Comparison of ENCODE assay signal across 8 mouse cellular contexts in the genomic region with DNA sequence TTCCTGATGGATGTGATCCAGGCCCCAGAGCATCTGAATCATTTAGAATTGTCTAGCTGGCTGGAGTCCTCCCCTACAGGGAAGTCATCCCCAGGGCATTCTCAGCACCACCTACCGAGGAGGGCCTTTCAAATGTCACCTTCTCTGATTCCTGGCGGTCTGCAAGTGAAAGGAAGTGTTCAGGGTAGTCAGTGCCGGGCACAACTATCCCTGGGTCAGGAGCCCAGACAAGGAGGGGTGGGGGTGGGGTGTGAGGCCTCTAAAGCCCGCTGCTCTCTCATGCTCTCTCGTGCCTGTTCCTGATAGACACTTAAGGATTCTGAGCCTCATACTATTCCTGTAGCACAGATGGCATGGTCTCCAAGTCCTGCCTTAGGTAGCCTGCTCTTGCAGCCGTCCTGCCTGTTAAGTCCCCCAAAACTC. TPM values are rescaled to one million over a fixed set of nuclear protein-coding genes. Genes with fewer than 3 reads are reported as not detected.
DNase-seq lines count a peak whose midpoint lies in the region; ATAC-seq and TF ChIP-seq lines count a peak whose summit lies in the region.

No protein-coding gene starts in this region.

- 0 out of 2 replicates have a peak overlapping the region, but pooled peaks have one; percentile 56 for H3K9ac ChIP-seq in embryonic facial prominence, embryonic 14.5 days (ENCODE audit: low read depth, low read length)
- no peak overlapping the region for H3K9ac ChIP-seq in hindbrain, embryonic 13.5 days
- H3K9ac ChIP-seq in liver, embryonic 13.5 days, result no peak overlapping the region

- peaks cover 11% of the 10 kb centered on the region; the same call in 1 of the 2 replicates for H3K36me3 ChIP-seq in embryonic facial prominence, embryonic 14.5 days (ENCODE audit: control insufficient read depth, insufficient read depth, low read length)
- H3K36me3 ChIP-seq in hindbrain, embryonic 13.5 days, result no peaks in the 10 kb centered on the region
- peaks cover 9% of the 10 kb centered on the region for H3K36me3 ChIP-seq in liver, embryonic 13.5 days

- peak overlapping the region; percentile 60; the same call in 1 of the 2 replicates for H3K4me2 ChIP-seq in embryonic facial prominence, embryonic 14.5 days (ENCODE audit: low read depth, low read length)
- H3K4me2 ChIP-seq in hindbrain, embryonic 13.5 days, result peak overlapping the region; percentile 64
- peak overlapping the region; percentile 61; the same call in 1 of the 2 replicates for H3K4me2 ChIP-seq in liver, embryonic 13.5 days

- H3K4me1 ChIP-seq in embryonic facial prominence, embryonic 14.5 days (ENCODE audit: control insufficient read depth, insufficient read depth, low read length), result peaks cover 19% of the 10 kb centered on the region
- H3K4me1 ChIP-seq in hindbrain, embryonic 13.5 days (replicated peaks), result peaks cover 22% of the 10 kb centered on the region
- H3K4me1 ChIP-seq in liver, embryonic 13.5 days (replicated peaks), result peaks cover 18% of the 10 kb centered on the region

- H3K4me3 ChIP-seq in layer of hippocampus, adult 2 months, result no peak overlapping the region
- no peak overlapping the region for H3K4me3 ChIP-seq in embryonic facial prominence, embryonic 14.5 days (ENCODE audit: low read depth, low read length)
- no peak overlapping the region for H3K4me3 ChIP-seq in hindbrain, embryonic 13.5 days
- H3K4me3 ChIP-seq in liver, embryonic 13.5 days (replicated peaks), result no peak overlapping the region

- 32% methylated on average over 6 of the region's 6 CpGs for WGBS in embryonic facial prominence, embryonic 14.5 days
- WGBS in hindbrain, embryonic 13.5 days, result 11% methylated on average over 6 of the region's 6 CpGs
- WGBS in liver, embryonic 13.5 days (ENCODE audit: insufficient replicate concordance), result 31% methylated on average over 6 of the region's 6 CpGs

- no peak for DNase-seq in layer of hippocampus, adult 2 months (ENCODE audit: low spot score in 2 of 2)
- DNase-seq in layer of hippocampus, adult 8-10 months (ENCODE audit: low spot score in 2 of 2), result no peak
- DNase-seq in embryonic facial prominence, embryonic 14.5 days (ENCODE audit: low spot score), result no peak
- DNase-seq in liver, embryonic 13.5 days, result no peak
- DNase-seq in natural killer cell, adult 2 months (ENCODE audit: low spot score in 2 of 2), result no peak
- DNase-seq in urinary bladder, postnatal 25 days (ENCODE audit: low spot score), result no peak

- TF ChIP-seq CTCF in layer of hippocampus, adult 2 months (conservative IDR thresholded peaks at IDR 0.05), result no peak

- no peak for ATAC-seq in embryonic facial prominence, embryonic 14.5 days (ENCODE audit: low read depth)
- ATAC-seq in hindbrain, embryonic 13.5 days (ENCODE audit: low FRiP score), result 0 out of 2 replicates have a peak, but pooled peaks have one; percentile 26
- ATAC-seq in liver, embryonic 13.5 days (ENCODE audit: low read depth), result no peak
- ATAC-seq in megakaryocyte progenitor cell, adult 5-6 weeks (replicated peaks; ENCODE audit: poor library complexity), result no peak

- no peaks in the 10 kb centered on the region for H3K9me3 ChIP-seq in embryonic facial prominence, embryonic 14.5 days (ENCODE audit: control insufficient read depth, low read length)
- H3K9me3 ChIP-seq in hindbrain, embryonic 13.5 days, result no peaks in the 10 kb centered on the region
- H3K9me3 ChIP-seq in liver, embryonic 13.5 days (replicated peaks), result no peaks in the 10 kb centered on the region

- peak overlapping the region; percentile 87 for H3K27ac ChIP-seq in layer of hippocampus, adult 2 months
- peak overlapping the region; percentile 69 for H3K27ac ChIP-seq in embryonic facial prominence, embryonic 14.5 days (replicated peaks; ENCODE audit: low read depth, low read length)
- H3K27ac ChIP-seq in hindbrain, embryonic 13.5 days, result peak overlapping the region; percentile 55
- H3K27ac ChIP-seq in liver, embryonic 13.5 days, result no peak overlapping the region

- H3K27me3 ChIP-seq in embryonic facial prominence, embryonic 14.5 days (replicated peaks; ENCODE audit: control insufficient read depth, insufficient read depth, low read length), result peaks cover 6% of the 10 kb centered on the region; the same call in 1 of the 2 replicates
- H3K27me3 ChIP-seq in hindbrain, embryonic 13.5 days, result peaks cover 26% of the 10 kb centered on the region; the same call in 1 of the 2 replicates
- peaks cover 18% of the 10 kb centered on the region for H3K27me3 ChIP-seq in liver, embryonic 13.5 days

RNA-seq across cellular contexts. Expression of a gene that starts 7.2 kb away (rescaled TPM):
- 100 to 1,000 TPM in 1 of 2 experiments, 10 to 100 TPM in 1; 99.6 to 108 TPM for total RNA-seq in layer of hippocampus, adult 2 months (2021)
- total RNA-seq in layer of hippocampus, adult 8-10 months (2022), result 100 to 1,000 TPM; 114 to 124 (median 115) TPM
- polyA plus RNA-seq in embryonic facial prominence, embryonic 14.5 days (2014; fragmentation: Nextera tagmentation; extraction: Ambion mirVana), result 17.1 and 20.8 TPM in 2 replicates
- polyA plus RNA-seq in hindbrain, embryonic 13.5 days (2015; fragmentation: Nextera tagmentation; extraction: Ambion mirVana), result 3.0 and 3.4 TPM in 2 replicates
- 3.3 and 5.1 TPM in 2 replicates for polyA plus RNA-seq in liver, embryonic 13.5 days (2015; fragmentation: Nextera tagmentation; extraction: Ambion mirVana)
- total RNA-seq in megakaryocyte progenitor cell, adult 5-6 weeks (2015), result 3.4 and 3.5 TPM in 2 replicates
- 2.9 and 4.1 TPM in 2 replicates for total RNA-seq in megakaryocyte progenitor cell, adult 5-6 weeks (2017)

Comparison
In these comparisons a context has a peak if more than half of its experiments do, and no peak if none do; other contexts are left out.
1. RNA of a gene that starts 7.2 kb away (total RNA-seq): 114 to 124 TPM in layer of hippocampus, adult 8-10 months and 99.6 to 108 TPM in layer of hippocampus, adult 2 months; 2.9 to 4.1 TPM in megakaryocyte progenitor cell, adult 5-6 weeks; every median in the first group is over 10 times any median in the second.
2. Peak in every context shown above with its lines, with median percentiles within 50 percentile points of each other: H3K4me2 ChIP-seq.